Mouse (Mus musculus) spleen, postnatal 14 days (tissue): ENCODE measurements around the gene Spata22.
"Not testable (repeated sequence)": the region's sequence is repeated elsewhere in the genome, so short reads cannot be mapped to it uniquely, and the experiment has no call there.

ENCODE experiments used
- DNase-seq, 2 experiments: peaks; one replicate each; pipeline ENCODE4 v3.0.0; 2021 to 2022; ENCODE audit warnings: low spot score in 2 of 2

Spata22 gene

GRCm38 (mm10) chr11:73329442-73329841 lies at the start of gene Spata22, which contains the start of the genes Aspa and Gm49340:
TSS of gene Spata22 (plus strand) at chr11:73329741.
TSS of gene Aspa (minus strand) at chr11:73329596.
TSS of gene Gm49340 (plus strand) at chr11:73329741.
- DNase-seq = no peak

- DNase-seq = no peak
Measured at GRCm38 (mm10) chr11:73280710-73281109, 48.8 kb upstream of the Spata22 start.

- DNase-seq = no peak
Measured at GRCm38 (mm10) chr11:73281528-73282027, 48.0 kb upstream of the Spata22 start.

- no peak for DNase-seq
Measured at GRCm38 (mm10) chr11:73283369-73283768, 46.2 kb upstream of the Spata22 start.

GRCm38 (mm10) chr11:73283926-73284325 lies 45.6 kb upstream of the Spata22 start:
- DNase-seq = no peak

GRCm38 (mm10) chr11:73284351-73284750 lies 45.2 kb upstream of the Spata22 start:
- DNase-seq = no peak

- no peak for DNase-seq
Measured at GRCm38 (mm10) chr11:73289621-73290020, 39.9 kb upstream of the Spata22 start.

- DNase-seq = no peak
Measured at GRCm38 (mm10) chr11:73303123-73303522, 26.4 kb upstream of the Spata22 start.

GRCm38 (mm10) chr11:73315961-73316360 lies 13.6 kb upstream of the Spata22 start:
- DNase-seq = no peak

GRCm38 (mm10) chr11:73318581-73318980 lies 11.0 kb upstream of the Spata22 start:
- DNase-seq = not testable (repeated sequence)

GRCm38 (mm10) chr11:73321064-73321463 lies 8.5 kb upstream of the Spata22 start:
- not testable (repeated sequence) for DNase-seq

GRCm38 (mm10) chr11:73323906-73324830 lies 5.4 kb upstream of the Spata22 start:
- no peak for DNase-seq

GRCm38 (mm10) chr11:73326485-73326886 lies 3.1 kb upstream of the Spata22 start:
- DNase-seq = no peak

- no peak for DNase-seq
Measured at GRCm38 (mm10) chr11:73327361-73327760, 2.2 kb upstream of the Spata22 start.

GRCm38 (mm10) chr11:73333357-73333756 lies 3.8 kb downstream of the Spata22 start:
- DNase-seq = no peak

- DNase-seq = no peak
Measured at GRCm38 (mm10) chr11:73336919-73337318, 7.4 kb downstream of the Spata22 start.

- DNase-seq = no peak
Measured at GRCm38 (mm10) chr11:73350483-73350882, 20.9 kb downstream of the Spata22 start, which contains the start of gene Olfr20. TSS of gene Olfr20 (plus strand) at chr11:73350783.

GRCm38 (mm10) chr11:73370946-73371345 lies 41.4 kb downstream of the Spata22 start, which contains the start of gene Olfr376:
TSS of gene Olfr376 (plus strand) at chr11:73371246.
- no peak for DNase-seq

GRCm38 (mm10) chr11:73395374-73395773 lies 65.8 kb downstream of the Spata22 start:
- DNase-seq = no peak
